Comparison of ENCODE assay signal across 9 mouse cellular contexts in genomic region chr1:39010583-39011021, GRCm38 (mm10). TPM values are rescaled to one million over a fixed set of nuclear protein-coding genes. Genes with fewer than 3 reads are reported as not detected.
DNase-seq lines count a peak whose midpoint lies in the region; ATAC-seq and TF ChIP-seq lines count a peak whose summit lies in the region.
"Had no signal": no experiment of that assay in that cellular context is flagged by ENCODE, and none has a peak within 500 bp of the region (broad histone marks: within the 10 kb centered on the region; RNA-seq: fewer than 3 reads in every experiment).

No protein-coding gene starts in this region.

- H3K27me3 ChIP-seq in E14TG2a.4 (ENCODE audit: insufficient read depth, low read length): no peaks in the 10 kb centered on the region
- H3K27me3 ChIP-seq in embryonic facial prominence, embryonic 14.5 days (replicated peaks; ENCODE audit: control insufficient read depth, insufficient read depth, low read length): no peaks in the 10 kb centered on the region
- no peaks in the 10 kb centered on the region for H3K27me3 ChIP-seq in liver, embryonic 12.5 days (replicated peaks)
- H3K27me3 ChIP-seq in neural tube, embryonic 11.5 days (ENCODE audit: control insufficient read depth, insufficient read depth, low read length): no peaks in the 10 kb centered on the region
- H3K27me3 ChIP-seq: limb, embryonic 15.5 days had no signal

- peaks cover 22% of the 10 kb centered on the region for H3K4me1 ChIP-seq in E14TG2a.4 (replicated peaks; ENCODE audit: low read depth, low read length)
- H3K4me1 ChIP-seq in embryonic facial prominence, embryonic 14.5 days (ENCODE audit: control insufficient read depth, insufficient read depth, low read length): no peaks in the 10 kb centered on the region
- no peaks in the 10 kb centered on the region for H3K4me1 ChIP-seq in liver, embryonic 12.5 days
- H3K4me1 ChIP-seq in neural tube, embryonic 11.5 days (ENCODE audit: control insufficient read depth, insufficient read depth, low read length): no peaks in the 10 kb centered on the region

- no peaks in the 10 kb centered on the region for H3K9me3 ChIP-seq in E14TG2a.4 (ENCODE audit: low read length)
- H3K9me3 ChIP-seq in embryonic facial prominence, embryonic 14.5 days (ENCODE audit: control insufficient read depth, low read length): no peaks in the 10 kb centered on the region
- H3K9me3 ChIP-seq in liver, embryonic 12.5 days (replicated peaks): no peaks in the 10 kb centered on the region
- no peaks in the 10 kb centered on the region for H3K9me3 ChIP-seq in neural tube, embryonic 11.5 days (ENCODE audit: control insufficient read depth, low read length)
- H3K9me3 ChIP-seq: limb, embryonic 15.5 days had no signal

- ATAC-seq in embryonic facial prominence, embryonic 14.5 days (ENCODE audit: low read depth): peak; percentile 84
- no peak for ATAC-seq in liver, embryonic 12.5 days
- no peak for ATAC-seq in neural tube, embryonic 11.5 days (ENCODE audit: insufficient read depth, low FRiP score, low TSS enrichment)

- H3K4me3 ChIP-seq in E14TG2a.4 (replicated peaks; ENCODE audit: low read length): peak overlapping the region; percentile 39
- no peak overlapping the region for H3K4me3 ChIP-seq in embryonic facial prominence, embryonic 14.5 days (ENCODE audit: low read depth, low read length)
- no peak overlapping the region for H3K4me3 ChIP-seq in liver, embryonic 12.5 days
- no peak overlapping the region for H3K4me3 ChIP-seq in neural tube, embryonic 11.5 days (ENCODE audit: low read depth, low read length)
- H3K4me3 ChIP-seq: limb, embryonic 15.5 days had no signal

- 26% methylated on average over 12 of the region's 12 CpGs for WGBS in embryonic facial prominence, embryonic 14.5 days
- 9% methylated on average over 12 of the region's 12 CpGs for WGBS in liver, embryonic 12.5 days (ENCODE audit: insufficient replicate concordance)
- WGBS in neural tube, embryonic 11.5 days: 28% methylated on average over 12 of the region's 12 CpGs

- TF ChIP-seq CTCF in E14TG2a.4 (conservative IDR thresholded peaks at IDR 0.05; ENCODE audit: low read length): peak; percentile 37

- DNase-seq in adrenal gland, postnatal 14 days: peak; percentile 71
- DNase-seq in embryonic facial prominence, embryonic 14.5 days (ENCODE audit: low spot score): peak; percentile 90
- DNase-seq in heart, postnatal 14 days: peak; percentile 63 to 81
- peak; percentile 76 to 81 for DNase-seq in kidney, postnatal 36 days
- peak; percentile 59 for DNase-seq in neural tube, embryonic 11.5 days (ENCODE audit: low spot score)
- peak; percentile 67 to 81 for DNase-seq in thymus, postnatal 10 days (ENCODE audit: low spot score in 2 of 2)

- H3K27ac ChIP-seq in embryonic facial prominence, embryonic 14.5 days (replicated peaks; ENCODE audit: low read depth, low read length): no peak overlapping the region
- H3K27ac ChIP-seq in liver, embryonic 12.5 days: no peak overlapping the region
- no peak overlapping the region for H3K27ac ChIP-seq in neural tube, embryonic 11.5 days (ENCODE audit: low read depth, low read length)
- H3K27ac ChIP-seq: limb, embryonic 15.5 days had no signal

- no peak overlapping the region for H3K9ac ChIP-seq in embryonic facial prominence, embryonic 14.5 days (ENCODE audit: low read depth, low read length)
- no peak overlapping the region for H3K9ac ChIP-seq in liver, embryonic 12.5 days
- H3K9ac ChIP-seq in neural tube, embryonic 11.5 days (ENCODE audit: low read length): no peak overlapping the region
- H3K9ac ChIP-seq: limb, embryonic 15.5 days had no signal

- no peaks in the 10 kb centered on the region for H3K36me3 ChIP-seq in E14TG2a.4 (ENCODE audit: insufficient read depth, low read length)
- H3K36me3 ChIP-seq in embryonic facial prominence, embryonic 14.5 days (ENCODE audit: control insufficient read depth, insufficient read depth, low read length): no peaks in the 10 kb centered on the region
- H3K36me3 ChIP-seq in liver, embryonic 12.5 days: no peaks in the 10 kb centered on the region
- no peaks in the 10 kb centered on the region for H3K36me3 ChIP-seq in neural tube, embryonic 11.5 days (ENCODE audit: control insufficient read depth, insufficient read depth, low read length)
- H3K36me3 ChIP-seq: limb, embryonic 15.5 days had no signal

- intact Hi-C loops in heart, postnatal 14 days (cut with DNase I): loop anchor here (1.0 to 2.0 kb wide), 2 partner anchors 184 to 330 kb away; no protein-coding TSS in a partner anchor

- no peak overlapping the region for H3K4me2 ChIP-seq in embryonic facial prominence, embryonic 14.5 days (ENCODE audit: low read depth, low read length)
- H3K4me2 ChIP-seq in liver, embryonic 12.5 days: peak overlapping the region; percentile 32
- no peak overlapping the region for H3K4me2 ChIP-seq in neural tube, embryonic 11.5 days (ENCODE audit: low read depth)
- H3K4me2 ChIP-seq: limb, embryonic 15.5 days had no signal

RNA-seq across cellular contexts. Expression of gene Pdcl3, which starts 25.2 kb away (rescaled TPM):
- 93.9 and 99.6 TPM in 2 replicates for total RNA-seq in adrenal gland, postnatal 14 days (2021)
- polyA plus RNA-seq in embryonic facial prominence, embryonic 14.5 days (2014; fragmentation: Nextera tagmentation; extraction: Ambion mirVana): 147 and 149 TPM in 2 replicates
- total RNA-seq in heart, postnatal 14 days (2021): 10 to 100 TPM; 60.0 to 74.5 TPM
- 61.0 TPM in 2 replicates for polyA plus RNA-seq in liver, embryonic 12.5 days (2016; fragmentation: Nextera tagmentation; extraction: Ambion mirVana)
- 147 and 159 TPM in 2 replicates for polyA plus RNA-seq in neural tube, embryonic 11.5 days (2014; fragmentation: Nextera tagmentation; extraction: Ambion mirVana)
